Mouse (Mus musculus) small intestine, adult 2 months (tissue): ENCODE measurements around the gene Abcc9.

Source experiments
- CTCF ChIP-seq: fragments of 200-500 bp; IDR thresholded peaks from 2 replicates; pipeline ENCODE4 v1.5.1; 2012; ENCODE audit warnings: low read depth, mild to moderate bottlenecking, control low read depth, inconsistent platforms, low read length, moderate library complexity, mixed read lengths; ENCODE audit not compliant: insufficient replicate concordance, insufficient read length; ENCODE audit errors: extremely low read depth
- POLR2A ChIP-seq: fragments of 200-500 bp; IDR thresholded peaks from 2 replicates; pipeline ENCODE4 v1.6.1; 2012; ENCODE audit warnings: low read depth, mild to moderate bottlenecking, control low read depth, inconsistent platforms, low read length, moderate library complexity

DNA sequence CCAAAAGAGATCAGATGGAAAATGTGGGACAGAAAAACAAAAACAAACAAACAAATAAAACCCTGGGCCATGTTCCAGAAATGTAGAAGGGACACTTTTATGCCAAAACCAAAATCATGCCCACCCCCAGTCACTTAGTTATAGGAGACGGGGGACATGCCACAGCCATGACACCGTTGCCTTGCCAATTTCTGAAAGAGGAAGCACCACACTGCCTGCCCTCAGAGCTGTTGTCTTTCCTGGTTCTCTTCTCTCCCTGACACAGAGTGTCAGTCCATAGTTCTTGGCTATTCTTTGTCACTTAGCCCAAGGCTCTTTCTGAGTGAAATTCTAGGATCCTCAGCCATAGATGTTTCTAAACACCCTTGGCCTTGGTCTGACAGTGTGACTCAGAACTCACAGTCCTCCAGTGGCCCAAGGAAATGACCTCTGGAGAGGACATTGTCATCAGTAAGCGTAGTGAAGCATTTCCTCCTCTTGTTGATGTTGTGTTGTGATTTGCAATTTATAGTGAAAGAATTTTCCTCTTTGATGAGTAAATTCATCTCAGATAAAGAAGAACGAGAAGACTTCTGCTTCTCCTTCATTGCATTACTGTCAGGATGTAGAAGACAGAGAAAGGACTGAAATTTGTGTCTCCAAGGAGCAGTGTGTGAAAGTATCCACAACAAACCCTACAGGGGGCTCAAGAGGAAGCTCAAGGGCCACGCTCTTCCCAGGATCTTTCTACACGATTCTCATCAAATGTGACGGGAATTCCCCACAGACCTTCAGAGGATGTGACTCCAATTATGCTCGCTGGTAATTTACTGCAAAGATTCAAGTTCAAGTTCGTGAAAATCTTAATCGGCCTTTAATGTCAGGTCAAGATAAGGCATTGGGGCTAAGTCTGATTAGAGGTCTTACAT is 143.1 kb downstream of the Abcc9 start:
- TF ChIP-seq CTCF (no peak), POLR2A (no peak)
